Mouse (Mus musculus): ENCODE results near the gene Atp10b.

Atp10b gene

DNA sequence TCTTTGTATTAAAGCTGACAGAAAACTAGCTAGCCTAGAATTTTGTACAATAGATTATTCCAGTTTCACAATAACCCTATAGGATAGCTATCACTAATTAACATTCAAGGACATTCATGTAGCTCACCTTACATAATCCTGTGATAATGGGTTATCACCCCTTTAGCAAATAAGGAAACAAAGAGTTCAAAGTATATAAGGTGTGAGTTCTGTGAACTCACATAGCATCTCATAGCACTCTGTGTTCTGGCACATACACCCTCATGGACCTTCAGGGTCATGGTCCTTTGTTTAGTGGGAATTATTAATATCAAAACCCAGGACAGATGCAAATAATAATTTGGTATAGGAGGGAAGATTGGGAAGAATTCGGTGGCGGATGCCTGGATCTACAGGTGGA, 50.4 kb downstream of the Atp10b start:
- DNase-seq (ENCODE audit: low spot score) = no peak

DNA sequence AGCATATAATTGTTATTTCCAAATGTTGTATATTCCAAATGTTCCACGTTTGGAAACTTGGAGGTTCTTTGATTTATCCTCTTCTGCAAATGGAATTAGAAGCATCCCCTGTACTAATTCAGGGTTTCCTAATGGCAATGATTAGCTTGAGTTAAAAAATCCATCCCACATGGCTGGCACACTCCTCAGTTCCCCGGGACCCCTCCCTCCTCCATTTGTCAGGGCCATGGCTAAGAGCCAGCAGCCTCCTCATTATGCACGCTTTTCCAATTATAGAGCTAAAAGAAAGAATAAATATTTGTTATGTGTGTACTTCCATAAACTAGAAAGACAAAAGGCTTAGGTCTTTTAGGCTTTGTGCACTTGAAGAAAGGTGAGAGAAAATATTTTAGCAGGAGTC, 53.9 kb downstream of the Atp10b start:
- DNase-seq (ENCODE audit: low spot score) = no peak

DNA sequence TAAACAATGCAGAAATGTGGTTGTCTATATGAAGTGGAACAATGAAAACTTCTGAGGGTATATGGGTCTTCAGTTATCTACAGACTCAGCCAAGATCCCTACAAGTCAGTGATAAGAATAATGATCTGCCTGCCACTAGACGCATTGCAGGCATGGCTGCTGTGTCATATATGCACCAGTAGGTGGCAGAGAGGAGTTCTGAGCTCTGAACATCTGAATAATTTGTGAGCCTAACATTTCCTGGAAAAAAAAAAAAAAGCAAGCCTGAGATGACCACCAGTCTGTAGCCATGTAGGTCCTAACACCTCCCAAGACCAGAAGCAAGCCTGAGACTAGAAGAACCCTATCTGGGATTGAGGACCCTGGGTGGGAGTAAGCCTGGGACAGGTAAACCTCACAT, 63.5 kb downstream of the Atp10b start:
- DNase-seq (ENCODE audit: low spot score) = no peak

DNA sequence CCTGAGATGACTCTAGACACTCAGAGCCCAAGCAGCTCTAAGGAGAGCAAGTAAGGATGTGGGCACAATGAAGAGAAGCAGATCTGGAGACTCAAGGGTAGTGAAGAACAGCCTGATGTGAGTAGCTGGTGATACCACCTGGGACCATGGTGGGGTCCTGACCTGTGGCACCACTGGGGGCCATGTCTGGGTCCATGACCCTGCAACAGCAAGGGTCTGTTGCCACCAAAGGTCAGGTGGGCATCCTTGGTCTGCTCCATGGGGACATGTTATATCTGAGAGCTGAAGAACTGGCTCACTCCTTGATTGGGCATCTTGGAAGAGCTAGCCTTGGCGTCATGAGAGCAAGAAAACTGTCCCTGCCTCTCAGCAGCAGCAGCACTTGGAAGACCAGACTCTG, 64.1 kb downstream of the Atp10b start:
- no peak for DNase-seq (ENCODE audit: low spot score)

DNA sequence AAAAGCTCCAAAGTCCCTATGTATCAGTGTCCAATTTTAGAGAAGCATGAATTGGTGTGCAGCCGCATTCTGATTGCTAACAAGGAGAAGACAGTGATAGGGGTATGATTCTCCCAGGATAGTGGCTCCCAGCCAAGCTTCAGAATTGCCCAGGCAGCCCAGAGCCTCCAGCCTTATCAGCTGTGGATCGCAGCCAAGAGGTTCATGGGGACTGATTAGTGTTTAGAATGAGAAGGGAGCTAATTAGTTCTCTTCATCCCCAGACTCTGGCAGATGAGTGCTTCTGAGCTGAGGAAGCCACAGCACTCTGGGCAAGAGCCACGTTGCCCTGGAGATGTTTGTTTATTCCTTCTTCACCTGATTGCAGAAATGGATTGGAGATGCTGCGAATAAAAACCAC, 67.3 kb downstream of the Atp10b start:
- DNase-seq (ENCODE audit: low spot score) = peak; percentile 47

DNA sequence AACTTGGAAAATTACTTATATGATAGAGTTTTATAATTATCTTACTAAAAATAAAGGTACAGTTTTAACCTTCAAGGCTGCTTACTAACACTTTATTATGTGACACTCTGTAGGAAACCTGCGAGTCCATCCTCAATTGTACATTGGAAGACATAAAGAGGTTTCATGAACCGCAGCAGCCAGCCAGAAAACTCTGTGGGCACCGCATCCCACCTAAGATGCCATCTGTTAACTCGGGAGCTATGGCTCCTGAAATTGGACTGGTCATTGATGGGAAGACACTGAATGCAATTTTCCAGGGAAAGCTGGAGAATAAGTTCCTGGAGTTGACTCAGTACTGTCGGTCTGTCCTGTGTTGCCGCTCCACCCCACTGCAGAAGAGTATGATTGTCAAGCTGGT, 80.6 kb downstream of the Atp10b start:
- DNase-seq (ENCODE audit: low spot score) = no peak

DNA sequence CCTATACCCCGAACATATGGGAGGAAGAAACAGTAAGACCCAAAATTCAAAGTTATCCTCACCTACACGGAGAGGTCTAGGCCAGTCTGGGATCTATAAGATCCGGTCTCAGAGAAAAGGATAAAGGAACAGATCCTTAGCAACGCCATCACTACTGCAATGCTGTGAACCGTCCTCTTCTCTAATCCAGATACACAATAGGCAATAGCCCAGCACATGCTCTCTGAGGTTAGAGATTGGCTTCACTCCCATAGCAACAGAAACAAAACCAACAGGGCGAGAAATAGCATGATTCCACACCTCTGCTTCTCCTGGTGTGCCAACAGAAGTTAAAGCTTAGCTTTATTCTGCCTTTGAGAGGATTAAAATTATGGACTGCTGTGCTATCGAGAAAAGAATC, 82.4 kb downstream of the Atp10b start:
- DNase-seq (ENCODE audit: low spot score) = no peak

DNA sequence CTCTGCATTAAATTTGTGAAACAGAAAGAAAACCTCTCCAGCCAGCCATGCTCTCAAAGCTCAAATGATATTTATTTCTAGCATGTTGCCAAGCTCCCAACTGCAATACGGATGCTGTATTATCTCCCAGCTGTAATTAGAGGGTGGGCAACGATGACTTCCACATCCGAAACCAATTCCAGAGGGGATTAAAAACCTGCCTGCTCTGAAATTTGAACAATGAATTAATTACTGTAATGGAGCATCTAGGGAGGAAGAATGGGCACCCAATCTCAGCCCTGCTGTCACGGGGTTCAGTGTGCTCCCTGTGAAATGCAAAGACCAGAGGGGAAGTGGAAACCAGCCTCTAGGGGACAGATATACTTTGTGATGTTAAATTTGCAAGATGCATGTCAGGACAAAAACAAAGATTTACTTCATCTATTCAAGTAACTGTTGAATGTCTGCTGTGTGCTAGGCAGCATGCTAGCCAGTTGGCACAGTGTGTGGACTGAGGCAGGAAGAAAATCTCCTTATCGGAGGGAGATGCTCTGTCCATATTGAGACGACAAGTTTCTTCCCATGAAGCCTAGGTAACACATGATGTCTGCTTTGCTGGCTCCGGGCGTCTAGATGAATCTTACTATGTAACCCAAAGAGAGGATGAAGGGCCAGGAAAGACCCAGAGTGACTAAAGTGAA, 86.8 kb downstream of the Atp10b start:
- DNase-seq (ENCODE audit: low spot score) = no peak

DNA sequence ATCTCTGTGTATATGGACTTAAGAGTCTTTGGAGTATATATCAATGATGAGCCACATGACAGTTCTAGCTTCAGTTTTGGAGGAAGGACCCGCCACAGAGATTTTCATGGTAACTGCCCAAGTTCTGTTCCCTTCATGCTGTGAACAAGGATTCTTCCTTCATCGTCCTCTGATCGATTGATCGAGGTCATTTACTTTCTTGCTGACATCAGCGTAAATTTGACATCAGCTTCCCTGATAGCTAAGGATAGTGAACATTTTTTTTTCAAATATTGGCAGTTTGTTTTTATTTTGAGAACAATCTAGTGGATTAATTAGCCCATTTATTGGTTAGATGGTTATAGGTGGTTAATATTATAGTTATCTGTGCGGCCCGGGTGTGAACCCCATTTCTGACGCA, 90.1 kb downstream of the Atp10b start:
- no peak for DNase-seq (ENCODE audit: low spot score)

DNA sequence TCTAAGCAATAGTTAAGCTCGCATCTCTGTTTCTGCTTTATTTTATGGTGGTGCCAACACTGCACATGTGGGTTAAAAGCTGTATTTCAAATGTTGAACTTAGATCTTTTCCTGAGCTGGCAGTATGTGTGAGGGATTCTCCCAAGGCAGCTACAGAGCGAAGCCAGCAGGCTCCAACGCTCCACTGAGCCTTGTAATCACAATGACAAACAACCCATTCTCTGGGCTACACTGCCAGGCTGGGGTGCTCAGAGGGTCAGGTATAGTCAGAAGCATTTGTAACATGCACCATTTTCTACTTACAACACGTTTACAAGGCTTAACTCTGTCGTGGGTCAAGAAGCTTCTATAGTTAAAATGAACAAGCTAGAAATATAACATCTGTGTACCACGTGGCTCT, 103.4 kb downstream of the Atp10b start:
- no peak for DNase-seq (ENCODE audit: low spot score)

DNA sequence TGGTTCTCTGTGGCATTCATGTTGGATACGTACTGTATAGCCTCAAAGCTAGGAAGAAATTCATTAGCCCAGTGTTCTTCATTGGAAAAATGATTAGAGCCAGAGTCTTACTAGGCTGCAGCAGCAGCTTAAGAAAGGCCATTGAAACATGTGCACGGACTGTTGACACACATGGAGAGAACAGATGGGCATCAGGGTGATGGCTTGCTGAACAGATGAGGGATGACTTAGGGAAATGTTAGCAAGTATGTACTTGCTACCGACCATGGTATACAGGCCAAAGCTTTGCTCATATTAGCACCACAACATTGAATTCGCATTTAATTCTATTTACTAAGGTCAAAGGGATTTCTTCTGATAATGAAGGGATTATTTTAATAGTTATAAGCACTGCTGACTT, 105.6 kb downstream of the Atp10b start:
- no peak for DNase-seq (ENCODE audit: low spot score)

DNA sequence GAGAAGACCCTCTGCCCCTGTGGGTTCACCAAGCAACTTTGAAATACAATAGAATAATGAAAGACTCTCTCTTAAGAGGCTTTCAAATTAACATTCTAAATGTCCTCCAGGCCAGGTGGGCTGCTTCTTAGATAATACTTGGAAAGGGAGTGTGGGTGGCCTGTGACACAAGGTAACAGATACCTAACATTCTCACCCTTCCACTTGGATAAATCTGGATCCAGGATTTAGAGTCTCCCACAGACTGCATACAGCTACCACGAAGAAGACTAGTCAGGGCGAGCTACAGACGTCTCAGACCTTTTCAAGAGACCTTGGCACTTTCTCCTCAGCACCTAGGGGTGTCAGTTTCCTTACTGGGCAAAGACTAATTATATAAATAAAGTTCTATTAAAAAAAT, 107.6 kb downstream of the Atp10b start:
- no peak for DNase-seq (ENCODE audit: low spot score)

DNA sequence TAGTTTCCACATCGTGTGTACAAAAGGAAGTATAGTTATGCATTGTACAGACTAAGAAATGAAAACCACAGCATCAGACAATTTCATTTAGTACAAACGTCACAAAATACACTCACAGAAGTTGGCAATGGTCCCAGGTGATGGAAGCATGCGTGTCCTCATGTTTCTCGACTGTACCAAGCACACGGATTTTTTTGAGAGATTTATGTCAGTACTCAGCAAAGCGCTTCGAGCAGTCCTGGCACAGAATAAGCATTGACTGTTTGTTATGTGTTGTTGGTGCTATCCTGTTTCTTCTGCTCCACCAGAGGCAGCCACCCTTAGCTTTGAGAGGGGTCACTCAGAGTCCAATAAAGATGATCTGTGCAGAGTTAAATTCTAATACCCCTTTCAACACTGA, 108.1 kb downstream of the Atp10b start:
- no peak for DNase-seq (ENCODE audit: low spot score)

DNA sequence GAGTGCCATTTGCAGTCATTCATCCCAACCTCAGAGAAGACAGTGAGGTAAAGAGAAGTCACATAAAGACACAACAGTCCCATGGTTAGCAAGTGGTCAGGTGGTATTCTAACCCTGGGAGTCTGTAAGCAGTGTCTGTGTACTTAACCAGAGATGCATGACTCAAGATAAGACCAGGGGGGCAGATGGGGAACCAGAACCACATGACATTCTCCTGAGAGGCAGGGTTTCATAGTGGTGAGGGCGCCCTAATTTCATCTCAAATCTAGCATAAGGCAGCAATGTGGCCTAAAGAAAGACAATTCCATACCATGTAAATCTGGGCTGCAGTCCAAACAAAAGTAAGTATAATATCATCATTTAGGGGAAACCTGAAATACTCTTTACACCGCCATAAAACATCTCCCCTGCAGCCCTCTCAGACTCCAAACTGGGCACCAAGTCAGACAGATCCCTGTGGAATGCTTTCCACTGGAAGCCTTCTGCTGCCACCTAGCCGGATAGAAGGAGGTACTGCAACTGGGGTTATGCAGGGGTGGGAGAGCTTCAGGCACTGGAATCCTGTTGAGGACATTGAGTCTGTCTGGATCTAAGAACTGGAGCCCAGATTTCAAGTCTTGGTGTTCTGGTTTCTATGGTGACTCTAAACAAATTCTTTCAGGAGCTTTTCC, 114.0 kb downstream of the Atp10b start:
- peak; percentile 65 for DNase-seq (ENCODE audit: low spot score)

DNA sequence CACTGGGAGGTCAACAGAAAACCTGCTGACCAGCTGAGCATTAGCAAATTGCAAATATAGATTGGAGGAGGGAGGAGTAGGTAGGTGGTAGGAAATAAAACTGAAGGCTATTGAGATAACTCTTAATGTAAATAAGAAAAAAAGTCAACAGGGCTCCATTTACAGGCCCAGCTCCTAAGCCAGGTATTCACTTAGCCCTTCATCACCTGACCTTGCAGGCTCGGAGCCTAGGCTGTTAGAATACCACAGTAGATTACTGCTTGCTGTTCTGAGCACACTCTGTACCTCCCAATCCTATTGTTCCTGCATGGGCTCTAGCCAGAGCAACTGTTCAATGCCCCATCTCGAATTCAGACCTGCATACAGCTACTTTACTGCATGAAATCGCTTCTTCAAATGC, 117.8 kb downstream of the Atp10b start:
- DNase-seq (ENCODE audit: low spot score) = no peak

DNA sequence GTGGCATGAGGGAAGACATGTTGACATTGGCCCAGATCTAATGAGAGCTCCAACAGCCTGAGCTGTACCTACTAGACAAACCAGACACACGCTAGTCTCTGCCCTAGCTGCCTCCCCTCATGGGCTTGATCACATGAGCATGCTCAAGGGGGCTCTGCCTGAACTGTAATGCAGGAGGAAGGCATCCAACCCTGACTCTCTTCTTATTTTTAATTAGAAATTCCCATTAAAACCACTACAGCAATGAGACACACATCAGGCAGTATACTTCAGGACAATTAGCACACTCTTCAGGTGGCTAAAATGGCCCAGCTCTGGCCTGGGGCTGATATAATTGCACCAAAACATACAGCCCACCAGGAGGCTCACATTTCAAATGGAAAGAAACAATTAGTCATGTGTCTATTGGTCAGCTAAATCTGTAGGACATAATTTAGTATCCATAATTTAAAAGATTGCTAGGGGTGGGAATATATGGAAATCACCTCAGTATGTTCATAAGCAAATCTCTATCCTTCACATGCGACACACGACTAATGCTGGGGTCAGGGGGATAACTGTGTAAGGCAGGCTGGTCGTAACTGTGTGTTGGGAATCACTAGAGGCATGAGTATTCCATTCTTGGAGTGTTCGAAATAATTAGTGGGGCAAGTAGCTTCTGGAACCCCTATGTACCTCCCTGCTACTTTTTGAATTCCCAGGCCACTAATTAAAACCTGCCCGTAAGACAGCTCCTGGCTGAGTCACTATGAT, 120.0 kb downstream of the Atp10b start:
- DNase-seq (ENCODE audit: low spot score) = no peak

DNA sequence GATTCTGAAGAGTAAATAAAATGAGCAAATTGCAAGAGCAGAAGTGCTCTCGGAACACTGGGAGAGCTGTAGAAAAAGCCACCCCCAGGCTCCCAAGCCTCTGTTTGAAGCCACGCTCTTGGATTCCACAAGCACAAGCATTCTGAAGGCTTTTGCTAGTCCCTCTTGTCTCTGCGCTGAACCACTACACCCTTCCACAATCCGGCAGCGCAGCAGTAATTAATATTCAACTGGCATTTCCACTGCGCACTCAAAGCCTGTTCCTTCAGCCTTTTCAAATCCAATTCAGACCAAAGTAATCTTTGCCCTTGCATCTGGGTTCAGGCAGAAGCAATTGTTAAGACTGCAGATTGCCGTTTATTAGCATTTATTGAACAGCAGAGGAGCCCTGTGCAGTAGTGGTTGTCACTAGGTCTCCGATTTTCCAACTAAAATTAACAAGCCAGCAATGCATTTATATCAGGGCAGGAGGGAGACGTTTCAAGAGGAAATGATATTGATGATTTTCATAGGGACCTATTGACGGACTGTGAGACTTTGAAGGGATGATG, 120.7 kb downstream of the Atp10b start:
- DNase-seq (ENCODE audit: low spot score) = peak; percentile 21

DNA sequence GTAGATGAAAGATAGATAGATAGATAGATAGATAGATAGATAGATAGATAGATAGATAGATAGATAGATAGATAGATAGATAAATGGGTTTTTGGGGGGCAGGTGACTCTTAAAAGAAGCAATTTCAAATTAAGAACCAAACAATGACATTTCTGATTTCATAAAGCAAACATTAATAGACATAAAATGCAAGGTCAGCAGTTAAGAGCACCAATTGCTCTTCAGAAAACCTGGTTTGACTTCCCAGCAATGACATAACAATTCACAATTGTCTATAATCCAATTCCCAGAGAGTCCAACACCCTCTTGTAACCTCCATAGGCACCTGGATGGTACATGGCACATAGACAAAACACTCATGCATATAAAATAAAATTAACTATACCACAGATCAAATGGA, 124.2 kb downstream of the Atp10b start:
- no peak for DNase-seq (ENCODE audit: low spot score)

DNA sequence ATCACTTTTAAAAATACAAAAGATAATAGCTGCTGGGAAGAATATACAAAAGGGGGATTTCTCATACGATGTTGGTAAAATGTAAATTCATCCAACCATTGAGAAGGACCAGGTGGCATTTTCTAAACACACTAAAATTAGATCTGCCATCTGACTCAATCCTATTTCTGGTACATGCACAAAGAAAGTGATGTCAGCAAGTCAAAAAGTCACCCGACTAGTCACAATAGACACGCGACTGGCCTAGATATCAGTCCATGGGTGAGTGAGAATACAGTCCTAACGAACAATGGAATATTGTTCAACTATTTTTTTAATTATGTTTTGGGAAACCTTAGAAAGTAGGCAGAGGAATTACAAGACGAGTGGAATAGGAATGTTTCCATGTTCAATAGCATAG, 147.9 kb downstream of the Atp10b start:
- no peak for DNase-seq (ENCODE audit: low spot score)

DNA sequence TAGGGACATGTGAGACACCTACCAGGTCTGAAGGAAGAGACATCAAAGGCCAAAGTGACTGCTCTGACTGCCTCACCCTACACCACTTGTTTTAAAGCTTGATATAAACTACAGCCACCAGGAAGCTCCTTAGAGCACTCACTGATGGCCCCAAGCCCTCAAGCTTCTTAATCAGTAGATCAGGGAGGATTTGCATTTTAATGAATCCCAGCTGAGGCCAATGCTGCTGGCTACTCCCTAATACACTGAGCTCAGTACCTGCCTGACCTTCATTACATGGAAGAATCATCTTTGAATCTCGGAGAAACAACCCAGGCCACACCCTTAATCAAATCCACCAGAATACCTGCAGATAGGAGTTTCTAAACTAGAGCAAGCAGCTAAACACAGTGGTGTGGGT, 161.3 kb downstream of the Atp10b start:
- no peak for DNase-seq (ENCODE audit: low spot score)

Data from layer of hippocampus, adult 11-12 months (tissue).